Mouse (Mus musculus): ENCODE measurements at regions not wholly inside any gene's neighbourhood (a gene's known extent, or its start where the extent isn't known, plus 50 kb on each side); places are given as distances from the start of the nearest gene placed in this dataset.

- no peak for DNase-seq
Measured at GRCm38 (mm10) chr9:74021339-74021738, 52.6 kb upstream of the Unc13c start.

GRCm38 (mm10) chr9:74023922-74024321, 55.2 kb upstream of the Unc13c start:
- no peak for DNase-seq

GRCm38 (mm10) chr9:74026131-74026530, 57.4 kb upstream of the Unc13c start:
- DNase-seq, result no peak

GRCm38 (mm10) chr9:74028438-74028837, 59.7 kb upstream of the Unc13c start:
- DNase-seq, result peak in 1 of 2 experiments; percentile 44

GRCm38 (mm10) chr9:74045936-74046335, 64.2 kb upstream of the Wdr72 start:
- DNase-seq, result peak; percentile 55 to 60

- DNase-seq, result no peak
Measured at GRCm38 (mm10) chr9:74049776-74050175, 60.4 kb upstream of the Wdr72 start.

GRCm38 (mm10) chr9:74056709-74057108, 53.4 kb upstream of the Wdr72 start:
- no peak for DNase-seq

GRCm38 (mm10) chr9:74057476-74058076, 52.6 kb upstream of the Wdr72 start:
- no peak for DNase-seq

- DNase-seq, result peak; percentile 44 to 46
Measured at GRCm38 (mm10) chr9:74058269-74058871, 51.8 kb upstream of the Wdr72 start.
